Mouse (Mus musculus) lung, postnatal 0 days (tissue): Measurements from ENCODE around the gene Hebp1.

Experiments used
- CTCF ChIP-seq: IDR thresholded peaks from 2 replicates; pipeline ENCODE4 v1.5.1; 2016; ENCODE audit warnings: antibody characterized with exemption, mild to moderate bottlenecking
- EP300 ChIP-seq: IDR thresholded peaks from 2 replicates; pipeline ENCODE4 v1.6.1; 2016; ENCODE audit warnings: antibody characterized with exemption, mild to moderate bottlenecking, control low read depth

GRCm38 (mm10) chr6:135205802-135206201 lies 8.0 kb upstream of the Hebp1 start:
- no peak for TF ChIP-seq EP300
- no peak for TF ChIP-seq CTCF
